Mouse (Mus musculus) layer of hippocampus, postnatal 25 days (tissue): ENCODE measurements around the gene Pold3. TPM values are rescaled to one million over a fixed set of nuclear protein-coding genes. Genes with fewer than 3 reads are reported as not detected.

Experiments used
- DNase-seq, 2 experiments: peaks; one replicate each; pipeline ENCODE4 v3.0.0; 2022; ENCODE audit warnings: mixed read lengths in 2 of 2, low spot score in 1 of 2; ENCODE audit errors: extremely low spot score in 1 of 2
- total RNA-seq, 2 experiments: library from RNA; stranded (reverse); gene quantifications; 2 replicates each; pipeline ENCODE4 v1.2.3; 2021

The Pold3 gene
- total RNA-seq, 2 experiments from 2014 or later: 24.7 to 32.4 TPM

DNA sequence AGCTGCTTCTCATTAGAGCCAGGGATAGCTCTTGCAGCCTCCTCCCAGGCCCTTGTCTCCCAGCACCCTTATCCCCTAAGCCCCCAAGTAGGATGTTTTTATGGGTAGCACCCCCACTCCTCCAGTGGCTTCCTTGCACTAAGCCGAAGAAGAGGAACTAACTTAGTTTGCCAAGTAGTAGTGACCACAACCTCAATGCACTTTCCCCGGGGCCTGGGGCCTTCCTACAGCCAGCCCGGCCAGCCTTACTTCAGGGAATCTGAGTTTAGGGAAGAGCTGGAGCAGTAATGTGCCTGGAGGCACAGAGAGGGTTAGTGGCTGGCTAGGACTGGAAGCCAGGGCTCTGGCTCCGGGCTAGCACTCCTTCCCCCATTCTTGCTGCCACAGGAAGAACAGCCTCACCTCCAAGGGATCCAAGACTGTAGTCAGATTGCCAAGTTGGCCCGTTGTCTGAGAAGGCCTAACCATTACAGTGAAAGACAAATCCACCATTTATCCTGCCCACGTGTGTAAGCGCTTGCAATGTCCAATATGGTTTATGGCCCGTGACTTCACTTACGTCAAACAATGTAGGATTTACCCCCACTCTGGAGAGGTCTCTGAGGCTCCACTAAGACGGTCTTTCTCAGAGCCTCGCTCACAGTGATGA lies 86.4 kb downstream of the Pold3 start:
- DNase-seq: no peak

- no peak for DNase-seq
Measured at GRCm38 (mm10) chr7:100033672-100034071, 87.7 kb downstream of the Pold3 start.

Other genes starting within 250 kb of the Pold3 start
- gene Rnf169, start 141.1 kb downstream of the Pold3 start, total RNA-seq: 10 to 100 TPM; 24.0 to 25.5 TPM
- under 1 TPM; 0.15 to 0.38 TPM for gene Chrdl2, start 115.4 kb downstream of the Pold3 start, total RNA-seq
- gene Lipt2, start 37.7 kb upstream of the Pold3 start, total RNA-seq: 1 to 10 TPM; 5.1 to 7.4 TPM
- under 1 TPM; 0.59 TPM for gene Kcne3, start 54.9 kb upstream of the Pold3 start, total RNA-seq
- 100 to 1,000 TPM; 267 to 298 TPM for gene Pgm2l1, start 105.8 kb upstream of the Pold3 start, total RNA-seq
- 1 to 10 TPM; 5.4 to 6.0 TPM for gene P4ha3, start 164.0 kb upstream of the Pold3 start, total RNA-seq